Mouse (Mus musculus) MEL (cell line): ENCODE measurements around the gene Notch2. TPM values are rescaled to one million over a fixed set of nuclear protein-coding genes. Genes with fewer than 3 reads are reported as not detected.

Experiments
- DNase-seq: peaks from one replicate; pipeline ENCODE4 v3.0.0; 2011; ENCODE audit warnings: low read depth, low spot score
- H3K27ac ChIP-seq: 2 replicates; pipeline ENCODE4 v1.5.1; 2012; ENCODE audit warnings: low read depth, mild to moderate bottlenecking, control low read depth, low read length, moderate library complexity; ENCODE audit not compliant: control insufficient read depth
- H3K27me3 ChIP-seq, 2 experiments: fragments of 150-350 bp in 1 of 2; sonication (generic) in 1 of 2; 2 replicates each; pipeline ENCODE4 v1.6.1; 2012; ENCODE audit warnings: low read length in 2 of 2, mild to moderate bottlenecking in 2 of 2, improper control_type of control experiment in 1 of 2, moderate library complexity in 1 of 2; ENCODE audit not compliant: insufficient read depth in 2 of 2, control insufficient read depth in 1 of 2
- H3K36me3 ChIP-seq, 2 experiments: 2 replicates each; pipeline ENCODE4 v1.6.1; 2012 to 2014; ENCODE audit warnings: low read length in 2 of 2, improper control_type of control experiment in 1 of 2, inconsistent platforms in 1 of 2, mild to moderate bottlenecking in 1 of 2; ENCODE audit not compliant: insufficient read depth in 2 of 2, control insufficient read depth in 1 of 2
- H3K4me1 ChIP-seq, 2 experiments: fragments of 150-350 bp in 1 of 2; sonication (generic) in 1 of 2; 2 replicates each; pipeline ENCODE4 v1.6.1; 2012; ENCODE audit warnings: low read length in 2 of 2, improper control_type of control experiment in 1 of 2, mild to moderate bottlenecking in 1 of 2; ENCODE audit not compliant: insufficient read depth in 2 of 2, control insufficient read depth in 1 of 2
- H3K4me3 ChIP-seq, 2 experiments: fragments of 150-350 bp in 1 of 2; sonication (generic) in 1 of 2; 2 replicates each; pipeline ENCODE4 v1.5.1; 2012; ENCODE audit warnings: low read depth in 2 of 2, low read length in 2 of 2, mild to moderate bottlenecking in 2 of 2, moderate library complexity in 2 of 2, control low read depth in 1 of 2, improper control_type of control experiment in 1 of 2; ENCODE audit not compliant: control insufficient read depth in 1 of 2, insufficient read depth in 1 of 2
- H3K79me2 ChIP-seq: 2 replicates; pipeline ENCODE4 v1.6.1; 2012; ENCODE audit warnings: mild to moderate bottlenecking, low read length, moderate library complexity; ENCODE audit not compliant: control insufficient read depth, poor library complexity, insufficient read depth
- H3K9ac ChIP-seq: 2 replicates; pipeline ENCODE4 v1.6.1; 2012; ENCODE audit warnings: low read depth, mild to moderate bottlenecking, control low read depth, low read length, moderate library complexity; ENCODE audit not compliant: control insufficient read depth, poor library complexity, severe bottlenecking
- H3K9me3 ChIP-seq: fragments of 150-350 bp; sonication (generic); replicated peaks from 2 replicates; pipeline ENCODE4 v1.6.1; 2012; ENCODE audit warnings: mild to moderate bottlenecking, low read length, improper control_type of control experiment, moderate library complexity; ENCODE audit not compliant: insufficient read depth
- CHD2 ChIP-seq: IDR thresholded peaks from 2 replicates; pipeline ENCODE4 v1.6.1; 2011; ENCODE audit warnings: low read length, improper control_type of control experiment
- CTCF ChIP-seq, 3 experiments: IDR thresholded peaks in 2 of 3; conservative IDR thresholded peaks in 1 of 3; 2 replicates each; pipeline ENCODE4 v1.5.1; 2011 to 2012; ENCODE audit warnings: low read length in 3 of 3, low read depth in 2 of 3, mild to moderate bottlenecking in 2 of 3, improper control_type of control experiment in 1 of 3, inconsistent platforms in 1 of 3, mixed read lengths in 1 of 3, moderate library complexity in 1 of 3; ENCODE audit not compliant: control insufficient read depth in 1 of 3, insufficient read depth in 1 of 3, poor library complexity in 1 of 3, severe bottlenecking in 1 of 3
- ELF1 ChIP-seq: IDR thresholded peaks from 2 replicates; pipeline ENCODE4 v1.6.1; 2014; ENCODE audit warnings: low read depth, mild to moderate bottlenecking, inconsistent platforms, low read length, improper control_type of control experiment, moderate library complexity
- GABPA ChIP-seq: IDR thresholded peaks from 2 replicates; pipeline ENCODE4 v1.6.1; 2012; ENCODE audit warnings: low read depth, mild to moderate bottlenecking, inconsistent platforms, low read length, improper control_type of control experiment, moderate library complexity
- GATA1 ChIP-seq: IDR thresholded peaks from 2 replicates; pipeline ENCODE4 v1.6.1; 2011; ENCODE audit warnings: low read depth, low read length, improper control_type of control experiment
- JUND ChIP-seq: IDR thresholded peaks from 2 replicates; pipeline ENCODE4 v1.6.1; 2011; ENCODE audit warnings: low read depth, mild to moderate bottlenecking, improper control_type of control experiment, low read length
- MEF2A ChIP-seq: IDR thresholded peaks from 2 replicates; pipeline ENCODE4 v1.6.1; 2014; ENCODE audit warnings: low read depth, mild to moderate bottlenecking, inconsistent platforms, low read length, improper control_type of control experiment; ENCODE audit not compliant: poor library complexity, insufficient replicate concordance, severe bottlenecking; ENCODE audit errors: extremely low read depth
- MYB ChIP-seq: IDR thresholded peaks from 2 replicates; pipeline ENCODE4 v1.6.1; 2011; ENCODE audit warnings: mild to moderate bottlenecking, low read depth, low read length, improper control_type of control experiment
- NRF1 ChIP-seq: IDR thresholded peaks from 2 replicates; pipeline ENCODE4 v1.6.1; 2014; ENCODE audit warnings: low read depth, mild to moderate bottlenecking, inconsistent platforms, low read length, improper control_type of control experiment, moderate library complexity; ENCODE audit not compliant: poor library complexity, insufficient read depth, severe bottlenecking
- POLR2AphosphoS2 ChIP-seq: IDR thresholded peaks from 2 replicates; pipeline ENCODE4 v1.6.1; 2011; ENCODE audit warnings: low read length, improper control_type of control experiment
- RCOR1 ChIP-seq: IDR thresholded peaks from 2 replicates; pipeline ENCODE4 v1.6.1; 2012; ENCODE audit warnings: low read depth, mild to moderate bottlenecking, inconsistent platforms, low read length, improper control_type of control experiment
- TBP ChIP-seq: IDR thresholded peaks from 2 replicates; pipeline ENCODE4 v1.8.0; 2011; ENCODE audit warnings: low read depth, low read length, improper control_type of control experiment
- UBTF ChIP-seq: IDR thresholded peaks from 2 replicates; pipeline ENCODE4 v1.6.1; 2012; ENCODE audit warnings: low read depth, mild to moderate bottlenecking, inconsistent platforms, low read length, improper control_type of control experiment, moderate library complexity, borderline replicate concordance; ENCODE audit not compliant: insufficient read depth
- ZC3H11A ChIP-seq: IDR thresholded peaks from 2 replicates; pipeline ENCODE4 v1.6.1; 2012; ENCODE audit warnings: low read depth, mild to moderate bottlenecking, inconsistent platforms, low read length, improper control_type of control experiment
- ZKSCAN1 ChIP-seq: IDR thresholded peaks from 2 replicates; pipeline ENCODE4 v1.6.1; 2012; ENCODE audit warnings: low read depth, mild to moderate bottlenecking, inconsistent platforms, low read length, improper control_type of control experiment, moderate library complexity
- polyA plus RNA-seq, 2 experiments: library from polyadenylated mRNA; stranded (reverse) in 1 of 2; unstranded in 1 of 2; fragments of >175 nt in 1 of 2; fragments of >200 nt in 1 of 2; gene quantifications; 2 replicates each; pipeline versions ENCODE4 v1.2.1 to v1.2.4; 2012; ENCODE audit warnings: low replicate concordance in 2 of 2, low read depth in 1 of 2; ENCODE audit not compliant: insufficient read length in 2 of 2, insufficient read depth in 1 of 2, missing spikeins in 1 of 2
- total RNA-seq: library from RNA; depleted of rRNA; stranded (reverse); fragments of 300-350 nt; gene quantifications from 2 replicates; pipeline ENCODE4 v1.2.3, GENCODE M21; 2012

The Notch2 gene
- total and polyA plus RNA-seq, 3 experiments = 16.2 to 36.6 (median 16.6) TPM

DNA sequence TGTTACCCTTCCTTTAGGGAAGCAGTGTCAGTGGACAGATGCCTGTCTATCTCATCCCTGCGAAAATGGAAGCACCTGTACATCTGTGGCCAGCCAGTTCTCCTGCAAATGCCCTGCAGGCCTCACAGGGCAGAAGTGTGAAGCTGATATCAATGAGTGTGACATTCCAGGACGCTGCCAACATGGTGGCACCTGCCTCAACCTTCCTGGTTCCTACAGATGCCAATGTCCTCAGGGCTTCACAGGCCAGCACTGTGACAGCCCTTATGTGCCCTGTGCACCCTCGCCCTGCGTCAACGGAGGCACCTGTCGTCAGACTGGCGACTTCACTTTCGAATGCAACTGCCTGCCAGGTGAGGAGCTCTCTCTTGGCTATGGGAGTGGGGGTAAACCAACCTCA, 59.2 kb downstream of the Notch2 start:
- H3K9me3 ChIP-seq = no peaks in the 10 kb centered on the region
- DNase-seq = no peak
- H3K4me3 ChIP-seq = no peak overlapping the region
- no peaks in the 10 kb centered on the region for H3K79me2 ChIP-seq
- no peaks in the 10 kb centered on the region; a peak in 1 of 4 replicates for H3K4me1 ChIP-seq
- peaks cover 0 to 5% of the 10 kb centered on the region in 2 experiments; a peak in 2 of 4 replicates for H3K36me3 ChIP-seq
- H3K27ac ChIP-seq = no peak overlapping the region
- H3K27me3 ChIP-seq = no peaks in the 10 kb centered on the region
- TF ChIP-seq NRF1 (no peak), RCOR1 (no peak), GATA1 (no peak), MYB (no peak), CTCF (IDR thresholded peaks at IDR 0.05 in 2 of 3, conservative IDR thresholded peaks at IDR 0.05 in 1 of 3; ENCODE audit: control insufficient read depth in 1 of 3, insufficient read depth in 1 of 3, low read depth in 2 of 3, low read length in 3 of 3, poor library complexity in 1 of 3, severe bottlenecking in 1 of 3) (no peak), POLR2AphosphoS2 (no peak), JUND (no peak), ZKSCAN1 (no peak), CHD2 (no peak), TBP (no peak), GABPA (no peak), ELF1 (no peak)
- H3K9ac ChIP-seq = no peak overlapping the region

DNA sequence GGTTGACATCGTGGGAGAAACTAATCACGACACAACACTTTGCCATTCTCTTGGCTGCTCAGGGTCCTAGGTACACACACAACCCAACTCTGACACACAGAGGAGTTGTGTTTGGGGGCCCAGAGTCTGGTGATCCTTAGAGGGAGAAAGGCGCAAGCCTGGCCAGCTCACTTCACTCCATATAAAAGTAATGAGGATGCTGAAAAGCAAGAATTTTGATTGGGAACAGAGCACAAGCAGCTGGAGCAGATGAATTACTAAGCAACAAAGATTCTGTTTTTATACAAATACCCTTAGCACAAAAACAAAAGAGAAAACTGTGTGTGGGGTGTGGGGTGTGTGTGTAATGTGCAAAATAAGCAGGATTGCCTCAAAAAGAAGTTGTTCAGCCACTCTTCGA, 60.2 kb downstream of the Notch2 start:
- Histone ChIP-seq H3K27ac (no peak overlapping the region), H3K4me1 (no peaks in the 10 kb centered on the region; a peak in 1 of 4 replicates), H3K79me2 (no peaks in the 10 kb centered on the region), H3K9ac (no peak overlapping the region), H3K4me3 (no peak overlapping the region), H3K9me3 (no peaks in the 10 kb centered on the region), H3K36me3 (peaks cover 0 to 5% of the 10 kb centered on the region in 2 experiments; a peak in 2 of 4 replicates), H3K27me3 (no peaks in the 10 kb centered on the region)
- DNase-seq = no peak
- no peak for TF ChIP-seq UBTF
- no peak for TF ChIP-seq ZC3H11A
- no peak for TF ChIP-seq MEF2A
- TF ChIP-seq GABPA = no peak
- TF ChIP-seq MYB = no peak
